Mouse (Mus musculus): ENCODE data around the gene Otulin.

The Otulin gene

GRCm38 (mm10) chr15:27630601-27631383, at the start of gene Otulin:
Otulin (minus strand) TSS chr15:27630693.
- DNase-seq (ENCODE audit: low spot score): peak; percentile 96

GRCm38 (mm10) chr15:27678511-27678910, 48.0 kb upstream of the Otulin start:
- no peak for DNase-seq (ENCODE audit: low spot score)

GRCm38 (mm10) chr15:27677801-27678200, 47.3 kb upstream of the Otulin start:
- no peak for DNase-seq (ENCODE audit: low spot score)

- DNase-seq (ENCODE audit: low spot score): no peak
Measured at GRCm38 (mm10) chr15:27676211-27676610, 45.7 kb upstream of the Otulin start.

GRCm38 (mm10) chr15:27675122-27675521, 44.6 kb upstream of the Otulin start:
- no peak for DNase-seq (ENCODE audit: low spot score)

GRCm38 (mm10) chr15:27674041-27674440, 43.5 kb upstream of the Otulin start:
- no peak for DNase-seq (ENCODE audit: low spot score)

- DNase-seq (ENCODE audit: low spot score): no peak
Measured at GRCm38 (mm10) chr15:27673151-27673550, 42.7 kb upstream of the Otulin start.

GRCm38 (mm10) chr15:27672259-27672658, 41.8 kb upstream of the Otulin start:
- no peak for DNase-seq (ENCODE audit: low spot score)

GRCm38 (mm10) chr15:27671612-27672245, 41.2 kb upstream of the Otulin start:
- DNase-seq (ENCODE audit: low spot score): no peak

- DNase-seq (ENCODE audit: low spot score): no peak
Measured at GRCm38 (mm10) chr15:27670708-27671107, 40.2 kb upstream of the Otulin start.

- no peak for DNase-seq (ENCODE audit: low spot score)
Measured at GRCm38 (mm10) chr15:27669931-27670411, 39.5 kb upstream of the Otulin start.

GRCm38 (mm10) chr15:27669276-27669675, 38.8 kb upstream of the Otulin start:
- no peak for DNase-seq (ENCODE audit: low spot score)

- DNase-seq (ENCODE audit: low spot score): no peak
Measured at GRCm38 (mm10) chr15:27668557-27668956, 38.1 kb upstream of the Otulin start.

GRCm38 (mm10) chr15:27668001-27668461, 37.5 kb upstream of the Otulin start:
- no peak for DNase-seq (ENCODE audit: low spot score)

GRCm38 (mm10) chr15:27666911-27667539, 36.5 kb upstream of the Otulin start:
- DNase-seq (ENCODE audit: low spot score): no peak

- no peak for DNase-seq (ENCODE audit: low spot score)
Measured at GRCm38 (mm10) chr15:27665392-27665911, 35.0 kb upstream of the Otulin start.

GRCm38 (mm10) chr15:27664126-27664525, 33.6 kb upstream of the Otulin start:
- DNase-seq (ENCODE audit: low spot score): no peak

- no peak for DNase-seq (ENCODE audit: low spot score)
Measured at GRCm38 (mm10) chr15:27662699-27663098, 32.2 kb upstream of the Otulin start.

GRCm38 (mm10) chr15:27661696-27662095, 31.2 kb upstream of the Otulin start:
- no peak for DNase-seq (ENCODE audit: low spot score)

- DNase-seq (ENCODE audit: low spot score): peak; percentile 84
Measured at GRCm38 (mm10) chr15:27659592-27660244, 29.2 kb upstream of the Otulin start.

- no peak for DNase-seq (ENCODE audit: low spot score)
Measured at GRCm38 (mm10) chr15:27659143-27659542, 28.6 kb upstream of the Otulin start.

GRCm38 (mm10) chr15:27658356-27658755, 27.9 kb upstream of the Otulin start:
- no peak for DNase-seq (ENCODE audit: low spot score)

Data from left cerebral cortex, adult 11 months (tissue).